Comparison of ENCODE assay signal across 8 mouse cellular contexts in the genomic region with DNA sequence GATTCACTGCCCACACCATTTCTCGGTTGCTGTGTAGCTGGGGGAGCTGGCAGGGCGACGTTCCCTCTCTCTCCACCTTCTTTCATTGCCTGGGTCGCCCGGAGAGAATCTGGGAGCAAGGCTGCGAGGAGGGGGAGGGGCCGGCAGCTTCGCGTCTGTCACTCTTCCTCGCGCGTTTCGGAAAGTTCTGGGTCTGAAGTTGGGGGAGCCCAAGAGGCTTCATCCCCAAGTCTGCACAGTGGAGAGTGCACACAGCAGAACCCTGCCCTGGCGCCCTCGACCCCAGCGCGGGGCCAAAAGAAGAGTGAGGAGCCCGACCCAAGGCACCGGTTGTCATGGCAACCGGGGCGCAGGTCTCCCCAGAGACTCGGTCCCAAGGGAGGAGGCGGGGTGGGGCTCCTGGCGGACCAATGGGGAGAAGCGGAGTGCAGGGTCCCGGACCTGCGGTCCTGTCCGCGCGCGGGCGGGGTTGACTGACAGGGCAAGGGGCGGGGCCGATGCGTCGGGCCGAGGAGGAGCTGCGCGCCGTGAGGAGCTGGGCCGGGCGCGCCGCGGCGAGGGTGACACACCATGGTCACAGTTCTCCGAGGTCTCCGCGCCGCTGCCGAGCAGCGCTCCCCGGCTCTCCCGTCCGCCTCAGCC. TPM values are rescaled to one million over a fixed set of nuclear protein-coding genes. Genes with fewer than 3 reads are reported as not detected.
DNase-seq lines count a peak whose midpoint lies in the region; ATAC-seq and TF ChIP-seq lines count a peak whose summit lies in the region.

TSS of gene Ptpn13 (plus strand) at position 515 of the 642 bp plus-strand sequence.

- peak; percentile 96 for ATAC-seq in activated CD4-positive, CD25-positive, alpha-beta regulatory T cell, adult 4 months
- peak; percentile 97 for ATAC-seq in hindbrain, embryonic 16.5 days

- peak within 1 kb of the TSS; percentile 80 for H3K4me3 ChIP-seq in gastrocnemius, adult 2 months
- H3K4me3 ChIP-seq in hindbrain, embryonic 16.5 days (ENCODE audit: low read length): peak within 1 kb of the TSS; percentile 84

- WGBS in hindbrain, embryonic 16.5 days: under 1% methylated on average over 50 of the region's 55 CpGs

- H3K4me2 ChIP-seq in hindbrain, embryonic 16.5 days (ENCODE audit: low read length): peak within 1 kb of the TSS; percentile 99

- H3K27ac ChIP-seq in gastrocnemius, adult 2 months: peak within 1 kb of the TSS; percentile 76
- H3K27ac ChIP-seq in hindbrain, embryonic 16.5 days (ENCODE audit: low read depth, low read length): peak within 1 kb of the TSS; percentile 83

- H3K4me1 ChIP-seq in hindbrain, embryonic 16.5 days (ENCODE audit: control insufficient read depth, insufficient read depth, low read depth, low read length): peaks cover 14% of the 10 kb centered on the region

- H3K9me3 ChIP-seq in hindbrain, embryonic 16.5 days (ENCODE audit: control insufficient read depth, low read length): no peaks in the 10 kb centered on the region

- no peak for TF ChIP-seq CTCF in gastrocnemius, adult 2 months (IDR thresholded peaks at IDR 0.05)

- H3K36me3 ChIP-seq in hindbrain, embryonic 16.5 days (ENCODE audit: control insufficient read depth, insufficient read depth, low read length): no peaks in the 10 kb centered on the region

- intact Hi-C loops in gastrocnemius, adult 2 months (cut with DNase I): loop anchor here (5.0 kb wide), 1 partner anchor 32 kb away; no protein-coding TSS in a partner anchor

- DNase-seq in cerebellum, postnatal 4 days (ENCODE audit: low spot score in 2 of 2): peak; percentile 65 to 89
- DNase-seq in gastrocnemius, adult 2 months: peak; percentile 96
- peak; percentile 83 to 89 for DNase-seq in left cerebral cortex, adult 18-20 months (ENCODE audit: low spot score in 2 of 2)
- peak; percentile 95 to 98 for DNase-seq in lung, postnatal 4 days
- peak; percentile 93 to 94 for DNase-seq in right cerebral cortex, postnatal 10 days (ENCODE audit: low spot score in 2 of 2)
- DNase-seq in urinary bladder, postnatal 14 days (ENCODE audit: low spot score): peak; percentile 99

- peaks cover 3% of the 10 kb centered on the region; the same call in 1 of the 2 replicates for H3K27me3 ChIP-seq in hindbrain, embryonic 16.5 days (replicated peaks; ENCODE audit: control insufficient read depth, insufficient read depth, low read length)

- peak within 1 kb of the TSS; percentile 77 for H3K9ac ChIP-seq in hindbrain, embryonic 16.5 days (ENCODE audit: low read depth, low read length)

RNA-seq across cellular contexts. Expression of gene Ptpn13, which starts in this region (rescaled TPM):
- 10 to 100 TPM; 19.6 to 20.3 TPM for polyA plus RNA-seq in activated CD4-positive, CD25-positive, alpha-beta regulatory T cell, adult 4 months (2017; shearing (Covaris generic))
- 1 to 10 TPM; 1.9 to 2.9 TPM for total RNA-seq in gastrocnemius, adult 2 months (2021)
- polyA plus RNA-seq in hindbrain, embryonic 16.5 days (2015; fragmentation: Nextera tagmentation; extraction: Ambion mirVana): 3.3 and 4.2 TPM in 2 replicates
- 10 to 100 TPM; 10.4 to 10.5 TPM for total RNA-seq in left cerebral cortex, adult 18-20 months (2021)

Comparison
In these comparisons a context has a peak if more than half of its experiments do, and no peak if none do; other contexts are left out.
1. Peak in every context shown above with its lines: DNase-seq, ATAC-seq, H3K4me3 ChIP-seq and H3K27ac ChIP-seq.